Mouse (Mus musculus) spleen, adult 2 months (tissue): ENCODE data around the gene Rbm34.

Source experiments
- CTCF ChIP-seq: fragments of 200-500 bp; IDR thresholded peaks from 2 replicates; pipeline ENCODE4 v1.5.1; 2011; ENCODE audit warnings: mild to moderate bottlenecking, inconsistent platforms; ENCODE audit not compliant: insufficient read depth, insufficient read length, insufficient replicate concordance; ENCODE audit errors: extremely low read depth
- POLR2A ChIP-seq: fragments of 200-500 bp; IDR thresholded peaks from 2 replicates; pipeline ENCODE4 v1.6.1; 2011; ENCODE audit warnings: low read depth, low read length, inconsistent platforms

- TF ChIP-seq CTCF = no peak
- TF ChIP-seq POLR2A = no peak
These were observed 54.3 kb downstream of the Rbm34 start for GRCm38 (mm10) chr8:126916611-126917010.
